Mouse (Mus musculus) heart, postnatal 14 days (tissue): ENCODE measurements at regions not wholly inside any gene's neighbourhood (a gene's known extent, or its start where the extent isn't known, plus 50 kb on each side); places are given as distances from the start of the nearest gene placed in this dataset.

Source experiments
- DNase-seq, 2 experiments: peaks; one replicate each; pipeline ENCODE4 v3.0.0; 2021 to 2022
- intact Hi-C: fragments of 180-260 bp; cut with DNase I; formaldehyde crosslinking; loops from one replicate; pipeline ENCODE4 v1.15.1; 2025

GRCm38 (mm10) chr8:86428998-86429651 is 151.4 kb downstream of the Abcc12 start:
- DNase-seq: no peak
- intact Hi-C loops: no loop called here

- DNase-seq: no peak
- intact Hi-C loops: no loop called here
These were observed 152.4 kb downstream of the Abcc12 start for GRCm38 (mm10) chr8:86428131-86428530.

- intact Hi-C loops: no loop called here
- no peak for DNase-seq
These were observed 154.4 kb downstream of the Abcc12 start for GRCm38 (mm10) chr8:86426056-86426455.

GRCm38 (mm10) chr8:86425382-86425781 is 155.1 kb downstream of the Abcc12 start:
- no peak for DNase-seq
- intact Hi-C loops: no loop called here

GRCm38 (mm10) chr8:86419059-86419651 is 161.3 kb downstream of the Abcc12 start:
- intact Hi-C loops: no loop called here

GRCm38 (mm10) chr8:86418414-86418981 is 162.0 kb downstream of the Abcc12 start:
- DNase-seq: no peak
- intact Hi-C loops: no loop called here

More at GRCm38 (mm10) chr8:86419059-86419651, 161.3 kb downstream of the Abcc12 start:
- DNase-seq: no peak

- DNase-seq: no peak
- intact Hi-C loops: no loop called here
These were observed 165.3 kb downstream of the Abcc12 start for GRCm38 (mm10) chr8:86415208-86415607.

- intact Hi-C loops: no loop called here
- DNase-seq: no peak
These were observed 169.3 kb downstream of the Abcc12 start for GRCm38 (mm10) chr8:86411232-86411631.

- intact Hi-C loops: no loop called here
- no peak for DNase-seq
These were observed 174.3 kb downstream of the Abcc12 start for GRCm38 (mm10) chr8:86406196-86406595.

GRCm38 (mm10) chr8:86403434-86403833 is 177.1 kb downstream of the Abcc12 start:
- intact Hi-C loops: no loop called here
- DNase-seq: no peak

GRCm38 (mm10) chr8:86401946-86402345 is 178.5 kb downstream of the Abcc12 start:
- DNase-seq: no peak
- intact Hi-C loops: no loop called here

GRCm38 (mm10) chr8:86395121-86395520 is 185.4 kb downstream of the Abcc12 start:
- DNase-seq: no peak
- intact Hi-C loops: no loop called here

- intact Hi-C loops: no loop called here
- no peak for DNase-seq
These were observed 186.7 kb downstream of the Abcc12 start for GRCm38 (mm10) chr8:86393835-86394234.

GRCm38 (mm10) chr8:86393374-86393773 is 187.1 kb downstream of the Abcc12 start:
- intact Hi-C loops: no loop called here
- no peak for DNase-seq

GRCm38 (mm10) chr8:86390715-86391114 is 189.8 kb downstream of the Abcc12 start:
- intact Hi-C loops: no loop called here
- DNase-seq: no peak

- no peak for DNase-seq
These were observed 190.5 kb downstream of the Abcc12 start for GRCm38 (mm10) chr8:86389690-86390671.

GRCm38 (mm10) chr8:86385236-86385635 is 195.2 kb downstream of the Abcc12 start:
- no peak for DNase-seq
- intact Hi-C loops: no loop called here

More at GRCm38 (mm10) chr8:86389690-86390671, 190.5 kb downstream of the Abcc12 start:
- intact Hi-C loops: no loop called here

- intact Hi-C loops: no loop called here
- no peak for DNase-seq
These were observed 198.5 kb downstream of the Abcc12 start for GRCm38 (mm10) chr8:86381977-86382376.

- intact Hi-C loops: no loop called here
- no peak for DNase-seq
These were observed 212.4 kb downstream of the Abcc12 start for GRCm38 (mm10) chr8:86368062-86368461.

- no peak for DNase-seq
- intact Hi-C loops: no loop called here
These were observed 213.8 kb downstream of the Abcc12 start for GRCm38 (mm10) chr8:86366636-86367035.

- no peak for DNase-seq
- intact Hi-C loops: no loop called here
These were observed 214.8 kb downstream of the Abcc12 start for GRCm38 (mm10) chr8:86365726-86366125.
